Comparison of ENCODE assay signal across 8 mouse cellular contexts in genomic region chr12:95694991-95695833, GRCm38 (mm10). TPM values are rescaled to one million over a fixed set of nuclear protein-coding genes. Genes with fewer than 3 reads are reported as not detected.
DNase-seq lines count a peak whose midpoint lies in the region; ATAC-seq and TF ChIP-seq lines count a peak whose summit lies in the region.

No protein-coding gene starts in this region.

- peak overlapping the region; percentile 75 for H3K4me3 ChIP-seq in forebrain, embryonic 14.5 days (ENCODE audit: low read depth, low read length)
- H3K4me3 ChIP-seq in heart, postnatal 0 days (ENCODE audit: low read depth, low read length): peak overlapping the region; percentile 65
- H3K4me3 ChIP-seq in liver, embryonic 13.5 days (replicated peaks): peak overlapping the region; percentile 52
- peak overlapping the region; percentile 73 for H3K4me3 ChIP-seq in neural tube, embryonic 12.5 days

- peaks cover 12% of the 10 kb centered on the region; the same call in 1 of the 2 replicates for H3K4me1 ChIP-seq in forebrain, embryonic 14.5 days (ENCODE audit: control insufficient read depth, insufficient read depth, low read length)
- peaks cover 21% of the 10 kb centered on the region for H3K4me1 ChIP-seq in heart, postnatal 0 days (ENCODE audit: control insufficient read depth, insufficient read depth)
- peaks cover 9% of the 10 kb centered on the region; the same call in 1 of the 2 replicates for H3K4me1 ChIP-seq in liver, embryonic 13.5 days (replicated peaks)
- H3K4me1 ChIP-seq in neural tube, embryonic 12.5 days: peaks cover 20% of the 10 kb centered on the region

- H3K9me3 ChIP-seq in forebrain, embryonic 14.5 days (replicated peaks; ENCODE audit: control insufficient read depth, low read length): no peaks in the 10 kb centered on the region
- no peaks in the 10 kb centered on the region for H3K9me3 ChIP-seq in heart, postnatal 0 days (replicated peaks; ENCODE audit: control insufficient read depth, low read length)
- H3K9me3 ChIP-seq in liver, embryonic 13.5 days (replicated peaks): no peaks in the 10 kb centered on the region
- no peaks in the 10 kb centered on the region for H3K9me3 ChIP-seq in neural tube, embryonic 12.5 days

- no peak for TF ChIP-seq EP300 in heart, postnatal 0 days (IDR thresholded peaks at IDR 0.05; ENCODE audit: low read depth)

- H3K9ac ChIP-seq in forebrain, embryonic 14.5 days (ENCODE audit: low read length): peak overlapping the region; percentile 91
- H3K9ac ChIP-seq in heart, postnatal 0 days (replicated peaks; ENCODE audit: low read depth, low read length): peak overlapping the region; percentile 81
- H3K9ac ChIP-seq in liver, embryonic 13.5 days: peak overlapping the region; percentile 47
- peak overlapping the region; percentile 78 for H3K9ac ChIP-seq in neural tube, embryonic 12.5 days

- H3K4me2 ChIP-seq in forebrain, embryonic 14.5 days (ENCODE audit: low read length): peak overlapping the region; percentile 83
- H3K4me2 ChIP-seq in heart, postnatal 0 days (ENCODE audit: low read depth, low read length): peak overlapping the region; percentile 94
- H3K4me2 ChIP-seq in liver, embryonic 13.5 days: peak overlapping the region; percentile 62
- H3K4me2 ChIP-seq in neural tube, embryonic 12.5 days (replicated peaks): peak overlapping the region; percentile 66

- TF ChIP-seq CTCF in heart, postnatal 0 days (IDR thresholded peaks at IDR 0.05; ENCODE audit: low read depth): peak; percentile 21; the same call in 1 of the 2 replicates

- DNase-seq in spleen, postnatal 4 days (ENCODE audit: low spot score in 2 of 2): peak; percentile 12 to 61
- no peak for DNase-seq in spleen, adult 12 weeks (ENCODE audit: low spot score)
- DNase-seq in forebrain, embryonic 14.5 days (ENCODE audit: low spot score): peak; percentile 97
- DNase-seq in heart, postnatal 0 days (ENCODE audit: low spot score): peak; percentile 86
- DNase-seq in kidney, postnatal 36 days: peak; percentile 49 to 64
- no peak for DNase-seq in liver, embryonic 13.5 days
- DNase-seq in thymus, postnatal 4 days: peak; percentile 42

- WGBS in forebrain, embryonic 14.5 days: under 1% methylated on average over 64 of the region's 68 CpGs
- WGBS in heart, postnatal 0 days: under 1% methylated on average over 67 of the region's 68 CpGs
- WGBS in liver, embryonic 13.5 days (ENCODE audit: insufficient replicate concordance): under 1% methylated on average over 68 of the region's 68 CpGs
- WGBS in neural tube, embryonic 12.5 days: under 1% methylated on average over 68 of the region's 68 CpGs

- no peaks in the 10 kb centered on the region for H3K36me3 ChIP-seq in forebrain, embryonic 14.5 days (ENCODE audit: control insufficient read depth, insufficient read depth, low read length)
- no peaks in the 10 kb centered on the region for H3K36me3 ChIP-seq in heart, postnatal 0 days (replicated peaks; ENCODE audit: control insufficient read depth, insufficient read depth, low read length)
- no peaks in the 10 kb centered on the region for H3K36me3 ChIP-seq in liver, embryonic 13.5 days
- H3K36me3 ChIP-seq in neural tube, embryonic 12.5 days: no peaks in the 10 kb centered on the region

- H3K27me3 ChIP-seq in forebrain, embryonic 14.5 days (replicated peaks; ENCODE audit: control insufficient read depth, insufficient read depth, low read length): no peaks in the 10 kb centered on the region
- H3K27me3 ChIP-seq in heart, postnatal 0 days (ENCODE audit: control insufficient read depth, insufficient read depth, low read length): no peaks in the 10 kb centered on the region
- H3K27me3 ChIP-seq in liver, embryonic 13.5 days: peaks cover 78% of the 10 kb centered on the region
- H3K27me3 ChIP-seq in neural tube, embryonic 12.5 days (replicated peaks): peaks cover 30% of the 10 kb centered on the region

- ATAC-seq in forebrain, embryonic 14.5 days: peak; percentile 91
- ATAC-seq in heart, postnatal 0 days (ENCODE audit: insufficient read depth, low read depth): peak; percentile 85
- ATAC-seq in liver, embryonic 13.5 days (ENCODE audit: low read depth): peak; percentile 45
- peak; percentile 89 for ATAC-seq in neural tube, embryonic 12.5 days (ENCODE audit: low FRiP score, low read depth)

- peak overlapping the region; percentile 91 for H3K27ac ChIP-seq in forebrain, embryonic 14.5 days (ENCODE audit: low read depth, low read length)
- H3K27ac ChIP-seq in heart, postnatal 0 days (ENCODE audit: low read depth): peak overlapping the region; percentile 73
- H3K27ac ChIP-seq in liver, embryonic 13.5 days: no peak overlapping the region
- H3K27ac ChIP-seq in neural tube, embryonic 12.5 days: peak overlapping the region; percentile 72

RNA-seq across cellular contexts. Expression of gene Flrt2, which starts 3.2 kb away (rescaled TPM):
- polyA plus RNA-seq in forebrain, embryonic 14.5 days (2014; fragmentation: Nextera tagmentation; extraction: Ambion mirVana): 31.0 and 40.0 TPM in 2 replicates
- 20.3 and 22.1 TPM in 2 replicates for total RNA-seq in heart, postnatal 0 days (2014; rRNA removed; ENCODE audit: low replicate concordance)
- 6.3 and 6.9 TPM in 2 replicates for polyA plus RNA-seq in heart, postnatal 0 days (2015; fragmentation: Nextera tagmentation; extraction: Ambion mirVana)
- polyA plus RNA-seq in liver, embryonic 13.5 days (2015; fragmentation: Nextera tagmentation; extraction: Ambion mirVana): 1.4 and 1.6 TPM in 2 replicates
- polyA plus RNA-seq in neural tube, embryonic 12.5 days (2016; fragmentation: Nextera tagmentation; extraction: Ambion mirVana): 31.6 and 31.8 TPM in 2 replicates

Comparison
In these comparisons a context has a peak if more than half of its experiments do, and no peak if none do; other contexts are left out.
1. DNase-seq: peak in spleen, postnatal 4 days (2 of 2), forebrain, embryonic 14.5 days (single experiment), heart, postnatal 0 days (single experiment), kidney, postnatal 36 days (2 of 2) and thymus, postnatal 4 days (single experiment); none in spleen, adult 12 weeks (single experiment) and liver, embryonic 13.5 days (single experiment).
2. Peak in every context shown above with its lines, with median percentiles within 50 percentile points of each other: ATAC-seq, H3K4me2 ChIP-seq, H3K4me3 ChIP-seq and H3K9ac ChIP-seq.